Mouse (Mus musculus): ENCODE measurements around the gene Hmx2. TPM values are rescaled to one million over a fixed set of nuclear protein-coding genes. Genes with fewer than 3 reads are reported as not detected.

Gene Hmx2
- not detected for polyA plus RNA-seq (2015; fragmentation: Illumina TruSeq; extraction: RNeasy Lipid Tissue Mini Kit (QIAGEN cat#74804); ENCODE audit: insufficient read depth, low read depth, low replicate concordance)

DNA sequence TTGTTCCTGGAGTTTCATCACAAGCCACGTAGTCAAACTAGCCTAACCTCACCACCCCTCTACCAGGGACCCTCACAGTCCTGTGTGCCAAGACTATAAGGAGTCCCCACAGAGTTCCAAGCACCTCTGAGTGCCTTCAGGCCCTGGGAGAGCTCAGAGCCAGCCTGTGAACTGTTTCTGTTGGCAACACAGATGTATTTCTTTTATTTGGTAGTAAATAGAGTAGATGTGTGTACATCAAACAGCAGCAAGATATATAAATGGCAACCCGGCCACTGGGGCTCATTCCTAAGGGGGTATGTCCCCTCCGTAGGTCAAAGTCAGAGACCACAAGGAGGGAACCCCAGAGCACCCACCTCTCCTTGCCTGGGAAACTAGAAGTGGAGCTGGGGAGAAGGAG, at the start of gene Hmx2:
Gene Hmx2, plus strand, starts transcription at position 301 of the 400 bp plus-strand sequence.

DNA sequence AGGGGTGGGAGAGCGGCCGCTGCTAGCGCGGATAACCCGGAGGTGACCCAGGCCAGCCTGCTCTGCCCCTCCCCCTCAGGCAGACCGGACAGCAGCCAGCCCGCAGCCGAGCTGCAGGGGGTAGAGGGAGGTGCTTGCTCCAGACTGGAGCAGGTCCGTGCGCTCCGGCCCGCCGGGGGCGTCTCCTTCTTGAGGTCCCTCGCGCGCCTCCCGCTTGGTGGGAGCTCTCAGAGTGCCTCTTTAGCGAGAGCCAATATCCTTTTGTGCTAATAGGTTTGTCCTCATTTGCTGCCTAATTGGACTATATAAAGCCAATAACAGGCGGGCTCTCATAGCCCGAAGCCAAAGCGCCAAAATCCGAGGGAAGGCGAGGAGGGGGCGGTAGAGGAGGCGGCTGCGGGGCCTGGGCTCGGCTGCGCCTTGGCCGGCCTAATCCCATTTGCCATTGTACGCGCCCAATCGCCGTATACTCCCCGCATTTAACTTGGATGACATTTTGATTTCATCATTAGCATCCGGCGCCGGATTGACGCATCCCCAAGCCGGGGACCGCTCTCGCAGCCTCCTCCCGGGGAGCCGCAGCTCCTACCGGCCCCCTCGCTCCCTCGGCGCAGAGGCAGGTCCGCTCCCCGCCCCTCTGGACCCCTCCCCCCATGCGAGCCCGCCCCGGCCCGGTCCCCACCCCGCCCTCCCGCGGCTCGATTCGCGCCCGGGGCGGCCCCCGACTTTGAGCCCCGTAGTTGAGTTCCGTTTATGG, 6.3 kb upstream of the Hmx2 start, which contains the start of gene Hmx3:
Gene Hmx3, plus strand, starts transcription at position 753 of the 757 bp plus-strand sequence.

DNA sequence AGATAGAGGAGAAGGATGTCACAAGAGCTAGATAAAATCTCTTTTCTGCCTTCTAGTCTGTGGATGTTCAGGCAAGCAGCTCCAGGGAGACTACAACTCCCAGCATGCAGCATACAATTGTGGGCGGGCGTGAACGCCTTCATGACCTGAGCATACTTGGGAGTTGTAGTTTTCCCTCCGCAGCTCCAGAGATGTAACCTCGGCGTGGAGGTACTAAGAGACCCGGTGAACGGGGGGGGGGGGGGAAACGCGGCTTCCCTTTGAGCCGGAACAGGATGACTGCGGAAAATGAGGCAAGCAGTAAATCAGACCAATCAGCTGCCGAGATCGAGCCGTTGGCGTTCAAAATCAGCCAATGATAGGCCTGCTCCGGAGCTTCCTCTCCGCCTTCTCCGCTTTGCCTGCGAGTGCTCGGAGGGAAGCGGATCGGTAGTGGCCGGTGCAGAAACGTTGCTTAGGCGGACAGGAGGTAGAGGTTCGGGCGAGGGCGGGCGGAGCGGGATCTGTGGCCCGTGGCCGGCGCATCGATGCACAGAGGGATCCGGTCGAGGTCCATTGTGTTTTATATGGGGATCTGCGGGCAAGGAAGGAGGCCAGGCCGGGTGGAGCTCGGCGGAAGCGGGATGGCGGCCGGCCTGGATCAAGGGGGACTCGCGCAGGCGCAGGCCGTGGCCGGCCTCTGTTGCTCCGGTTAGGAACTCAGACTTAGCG, 11.6 kb downstream of the Hmx2 start, which contains the start of gene Bub3:
Gene Bub3, plus strand, starts transcription at position 237 of the 711 bp plus-strand sequence.

Other genes starting within 250 kb of the Hmx2 start
- 330 TPM for gene Cuzd1, start 226.5 kb upstream of the Hmx2 start, polyA plus RNA-seq (2015; fragmentation: Illumina TruSeq; extraction: RNeasy Lipid Tissue Mini Kit (QIAGEN cat#74804); ENCODE audit: insufficient read depth, low read depth, low replicate concordance)
- gene Fam24b, start 219.3 kb upstream of the Hmx2 start, polyA plus RNA-seq (2015; fragmentation: Illumina TruSeq; extraction: RNeasy Lipid Tissue Mini Kit (QIAGEN cat#74804); ENCODE audit: insufficient read depth, low read depth, low replicate concordance), result not detected
- gene Fam24a, start 214.9 kb upstream of the Hmx2 start, polyA plus RNA-seq (2015; fragmentation: Illumina TruSeq; extraction: RNeasy Lipid Tissue Mini Kit (QIAGEN cat#74804); ENCODE audit: insufficient read depth, low read depth, low replicate concordance), result not detected
- gene 2310057M21Rik, start 186.0 kb upstream of the Hmx2 start, polyA plus RNA-seq (2015; fragmentation: Illumina TruSeq; extraction: RNeasy Lipid Tissue Mini Kit (QIAGEN cat#74804); ENCODE audit: insufficient read depth, low read depth, low replicate concordance), result 1.2 TPM
- gene Pstk, start 177.6 kb upstream of the Hmx2 start, polyA plus RNA-seq (2015; fragmentation: Illumina TruSeq; extraction: RNeasy Lipid Tissue Mini Kit (QIAGEN cat#74804); ENCODE audit: insufficient read depth, low read depth, low replicate concordance), result 8.9 TPM
- 3.4 TPM for gene Ikzf5, start 138.3 kb upstream of the Hmx2 start, polyA plus RNA-seq (2015; fragmentation: Illumina TruSeq; extraction: RNeasy Lipid Tissue Mini Kit (QIAGEN cat#74804); ENCODE audit: insufficient read depth, low read depth, low replicate concordance)
- 13.9 TPM for gene Acadsb, start 138.2 kb upstream of the Hmx2 start, polyA plus RNA-seq (2015; fragmentation: Illumina TruSeq; extraction: RNeasy Lipid Tissue Mini Kit (QIAGEN cat#74804); ENCODE audit: insufficient read depth, low read depth, low replicate concordance)
- not detected for gene Hmx3, start 5.9 kb upstream of the Hmx2 start, polyA plus RNA-seq (2015; fragmentation: Illumina TruSeq; extraction: RNeasy Lipid Tissue Mini Kit (QIAGEN cat#74804); ENCODE audit: insufficient read depth, low read depth, low replicate concordance)
- gene Bub3, start 11.4 kb downstream of the Hmx2 start, polyA plus RNA-seq (2015; fragmentation: Illumina TruSeq; extraction: RNeasy Lipid Tissue Mini Kit (QIAGEN cat#74804); ENCODE audit: insufficient read depth, low read depth, low replicate concordance), result 8.7 TPM